Mouse (Mus musculus) limb, embryonic 12.5 days (tissue): ENCODE data around the gene Agpat4. TPM values are rescaled to one million over a fixed set of nuclear protein-coding genes. Genes with fewer than 3 reads are reported as not detected.
"Not testable (repeated sequence)": the region's sequence is repeated elsewhere in the genome, so short reads cannot be mapped to it uniquely, and the experiment has no call there.

Experiments
- ATAC-seq: fragments of 200-750 bp; cut with Nextera tagmentation; 2 replicates; pipeline ENCODE4 v1.8.0; 2017; ENCODE audit warnings: low read depth, moderate TSS enrichment; ENCODE audit not compliant: insufficient number of reproducible peaks, insufficient read depth, low FRiP score, low TSS enrichment
- H3K27ac ChIP-seq: fragments of 300-500 bp; sonication (generic); 2 replicates; pipeline ENCODE4 v1.5.1; 2016; ENCODE audit warnings: mild to moderate bottlenecking, moderate library complexity
- H3K27me3 ChIP-seq: fragments of 300-500 bp; sonication (generic); 2 replicates; pipeline ENCODE4 v1.6.1; 2016; ENCODE audit warnings: mild to moderate bottlenecking, moderate library complexity
- H3K36me3 ChIP-seq: fragments of 300-500 bp; sonication (generic); 2 replicates; pipeline ENCODE4 v1.6.1; 2016; ENCODE audit warnings: mild to moderate bottlenecking, moderate library complexity
- H3K4me1 ChIP-seq: fragments of 300-500 bp; sonication (generic); replicated peaks from 2 replicates; pipeline ENCODE4 v1.6.1; 2016
- H3K4me2 ChIP-seq: fragments of 300-500 bp; sonication (generic); 2 replicates; pipeline ENCODE4 v1.6.1; 2016; ENCODE audit warnings: mild to moderate bottlenecking, moderate library complexity
- H3K4me3 ChIP-seq: fragments of 300-500 bp; sonication (generic); replicated peaks from 2 replicates; pipeline ENCODE4 v1.5.1; 2016; ENCODE audit warnings: mild to moderate bottlenecking
- H3K9ac ChIP-seq: fragments of 300-500 bp; sonication (generic); replicated peaks from 2 replicates; pipeline ENCODE4 v1.6.1; 2016; ENCODE audit warnings: mild to moderate bottlenecking, moderate library complexity
- H3K9me3 ChIP-seq: fragments of 300-500 bp; sonication (generic); 2 replicates; pipeline ENCODE4 v1.6.1; 2016; ENCODE audit warnings: mild to moderate bottlenecking, moderate library complexity
- WGBS: fragments of 180-500 bp; shearing (Covaris S2); methylation state at CpG from one replicate; pipeline ENCODE4 v1.1.7; 2016; 5-methylcytosine and 5-hydroxymethylcytosine counted together
- polyA plus RNA-seq: library from polyadenylated mRNA; unstranded; fragments of >200 nt; fragmentation: Nextera tagmentation; extraction: Ambion mirVana; gene quantifications from 2 replicates; pipeline ENCODE4 v1.2.1, GENCODE M21; 2016

Agpat4 gene
- polyA plus RNA-seq, 1 experiment from 2014 or later = 41.1 TPM

- Histone ChIP-seq H3K27me3 (peaks cover 3% of the 10 kb centered on the region; the same call in 1 of the 2 replicates), H3K4me1 (peaks cover 53% of the 10 kb centered on the region), H3K4me3 (no peak overlapping the region), H3K27ac (peak overlapping the region; percentile 58; the same call in 1 of the 2 replicates), H3K9me3 (no peaks in the 10 kb centered on the region), H3K9ac (no peak overlapping the region), H3K36me3 (peaks cover 15% of the 10 kb centered on the region), H3K4me2 (no peak overlapping the region)
- WGBS = 23% methylated on average over 1 of the region's 1 CpGs
- no peak for ATAC-seq
Measured at GRCm38 (mm10) chr17:12207022-12207548, 88.6 kb downstream of the Agpat4 start.

- Histone ChIP-seq H3K4me2 (no peak overlapping the region), H3K27me3 (no peaks in the 10 kb centered on the region), H3K4me3 (no peak overlapping the region), H3K36me3 (peaks cover 38% of the 10 kb centered on the region), H3K27ac (no peak overlapping the region), H3K9me3 (no peaks in the 10 kb centered on the region), H3K4me1 (peaks cover 40% of the 10 kb centered on the region), H3K9ac (no peak overlapping the region)
- WGBS = 87% methylated on average over 4 of the region's 4 CpGs
- ATAC-seq = no peak
Measured at GRCm38 (mm10) chr17:12209481-12209880, 91.0 kb downstream of the Agpat4 start.

- no peak overlapping the region for H3K9ac ChIP-seq
- WGBS = 36% methylated on average over 8 of the region's 8 CpGs
- no peaks in the 10 kb centered on the region for H3K9me3 ChIP-seq
- peaks cover 28% of the 10 kb centered on the region for H3K4me1 ChIP-seq
- no peak overlapping the region for H3K27ac ChIP-seq
- peaks cover 49% of the 10 kb centered on the region for H3K36me3 ChIP-seq
- no peak for ATAC-seq
- no peaks in the 10 kb centered on the region for H3K27me3 ChIP-seq
- H3K4me2 ChIP-seq = no peak overlapping the region
- H3K4me3 ChIP-seq = no peak overlapping the region
Measured at GRCm38 (mm10) chr17:12210544-12211132, 92.1 kb downstream of the Agpat4 start.

GRCm38 (mm10) chr17:12211890-12212289 is 93.4 kb downstream of the Agpat4 start:
- H3K27me3 ChIP-seq = no peaks in the 10 kb centered on the region
- ATAC-seq = no peak
- H3K9me3 ChIP-seq = no peaks in the 10 kb centered on the region
- WGBS = 90% methylated on average over 11 of the region's 11 CpGs
- H3K9ac ChIP-seq = no peak overlapping the region
- no peak overlapping the region for H3K27ac ChIP-seq
- peaks cover 62% of the 10 kb centered on the region for H3K36me3 ChIP-seq
- no peak overlapping the region for H3K4me2 ChIP-seq
- H3K4me3 ChIP-seq = no peak overlapping the region
- H3K4me1 ChIP-seq = peaks cover 17% of the 10 kb centered on the region

GRCm38 (mm10) chr17:12212341-12212740 is 93.8 kb downstream of the Agpat4 start:
- no peak overlapping the region for H3K4me3 ChIP-seq
- no peak overlapping the region for H3K27ac ChIP-seq
- H3K4me1 ChIP-seq = peaks cover 12% of the 10 kb centered on the region
- H3K9me3 ChIP-seq = no peaks in the 10 kb centered on the region
- no peak for ATAC-seq
- WGBS = 90% methylated on average over 6 of the region's 6 CpGs
- no peak overlapping the region for H3K9ac ChIP-seq
- H3K36me3 ChIP-seq = peaks cover 66% of the 10 kb centered on the region
- H3K27me3 ChIP-seq = no peaks in the 10 kb centered on the region
- no peak overlapping the region for H3K4me2 ChIP-seq

GRCm38 (mm10) chr17:12213430-12213829 is 94.9 kb downstream of the Agpat4 start:
- H3K4me1 ChIP-seq = 0 out of 2 replicates have a peak, but pooled peaks cover 1% of the 10 kb centered on the region
- no peak overlapping the region for H3K27ac ChIP-seq
- no peaks in the 10 kb centered on the region for H3K27me3 ChIP-seq
- no peak for ATAC-seq
- H3K9ac ChIP-seq = no peak overlapping the region
- H3K36me3 ChIP-seq = peaks cover 77% of the 10 kb centered on the region
- WGBS = 89% methylated on average over 8 of the region's 8 CpGs
- no peak overlapping the region for H3K4me2 ChIP-seq
- no peaks in the 10 kb centered on the region for H3K9me3 ChIP-seq
- no peak overlapping the region for H3K4me3 ChIP-seq

- Histone ChIP-seq H3K4me1 (no peaks in the 10 kb centered on the region), H3K27me3 (no peaks in the 10 kb centered on the region), H3K9ac (no peak overlapping the region), H3K36me3 (peaks cover 98% of the 10 kb centered on the region), H3K4me2 (no peak overlapping the region), H3K27ac (no peak overlapping the region), H3K4me3 (no peak overlapping the region), H3K9me3 (no peaks in the 10 kb centered on the region)
- WGBS = 80% methylated on average over 6 of the region's 6 CpGs
- ATAC-seq = no peak
Measured at GRCm38 (mm10) chr17:12216224-12216623, 97.7 kb downstream of the Agpat4 start.

- H3K4me1 ChIP-seq = peaks cover 8% of the 10 kb centered on the region; the same call in 1 of the 2 replicates
- ATAC-seq = no peak
- no peak overlapping the region for H3K4me2 ChIP-seq
- no peak overlapping the region for H3K4me3 ChIP-seq
- H3K27ac ChIP-seq = no peak overlapping the region
- peaks cover 63% of the 10 kb centered on the region for H3K36me3 ChIP-seq
- H3K9me3 ChIP-seq = no peaks in the 10 kb centered on the region
- WGBS = 52% methylated on average over 6 of the region's 6 CpGs
- H3K9ac ChIP-seq = no peak overlapping the region
- H3K27me3 ChIP-seq = no peaks in the 10 kb centered on the region
Measured at GRCm38 (mm10) chr17:12221926-12222325, 103.4 kb downstream of the Agpat4 start.

GRCm38 (mm10) chr17:12223682-12224081 is 105.2 kb downstream of the Agpat4 start:
- Histone ChIP-seq H3K27ac (no peak overlapping the region), H3K4me3 (no peak overlapping the region), H3K27me3 (no peaks in the 10 kb centered on the region), H3K9ac (no peak overlapping the region), H3K4me1 (peaks cover 8% of the 10 kb centered on the region; the same call in 1 of the 2 replicates), H3K36me3 (peaks cover 63% of the 10 kb centered on the region), H3K9me3 (no peaks in the 10 kb centered on the region), H3K4me2 (no peak overlapping the region)
- ATAC-seq = no peak
- WGBS = 67% methylated on average over 5 of the region's 5 CpGs

- Histone ChIP-seq H3K9ac (no peak overlapping the region), H3K4me3 (no peak overlapping the region), H3K27ac (no peak overlapping the region), H3K36me3 (peaks cover 63% of the 10 kb centered on the region), H3K4me1 (peaks cover 8% of the 10 kb centered on the region; the same call in 1 of the 2 replicates), H3K9me3 (no peaks in the 10 kb centered on the region), H3K27me3 (no peaks in the 10 kb centered on the region), H3K4me2 (no peak overlapping the region)
- WGBS = 84% methylated on average over 9 of the region's 9 CpGs
- ATAC-seq = no peak
Measured at GRCm38 (mm10) chr17:12224145-12224544, 105.6 kb downstream of the Agpat4 start.

- WGBS = 88% methylated on average over 7 of the region's 7 CpGs
- H3K4me2 ChIP-seq, H3K9me3 ChIP-seq, H3K27me3 ChIP-seq, H3K9ac ChIP-seq, H3K4me1 ChIP-seq, H3K27ac ChIP-seq, H3K4me3 ChIP-seq, ATAC-seq: not testable (repeated sequence)
- peaks cover 63% of the 10 kb centered on the region for H3K36me3 ChIP-seq
Measured at GRCm38 (mm10) chr17:12224551-12224950, 106.0 kb downstream of the Agpat4 start.

- Histone ChIP-seq H3K4me3 (no peak overlapping the region), H3K4me2 (no peak overlapping the region), H3K9ac (no peak overlapping the region), H3K9me3 (no peaks in the 10 kb centered on the region), H3K4me1 (peaks cover 8% of the 10 kb centered on the region; the same call in 1 of the 2 replicates), H3K36me3 (peaks cover 63% of the 10 kb centered on the region), H3K27me3 (no peaks in the 10 kb centered on the region), H3K27ac (no peak overlapping the region)
- ATAC-seq = no peak
- WGBS = 42% methylated on average over 1 of the region's 1 CpGs
Measured at GRCm38 (mm10) chr17:12225227-12225626, 106.7 kb downstream of the Agpat4 start.
